In genomic region chr17:17409601-17410000, GRCm38 (mm10) we compare ENCODE assay signal across 10 mouse cellular contexts. TPM values are rescaled to one million over a fixed set of nuclear protein-coding genes. Genes with fewer than 3 reads are reported as not detected.
DNase-seq lines count a peak whose midpoint lies in the region; ATAC-seq lines count a peak whose summit lies in the region.
"Had no signal": no experiment of that assay in that cellular context is flagged by ENCODE, and none has a peak within 500 bp of the region (broad histone marks: within the 10 kb centered on the region; RNA-seq: fewer than 3 reads in every experiment).

No protein-coding gene starts in this region.

- DNase-seq in hindbrain, embryonic 10.5 days (ENCODE audit: low spot score): peak; percentile 64
- peak; percentile 48 for DNase-seq in ZHBTc4 (ENCODE audit: low read depth, low spot score)
- DNase-seq in forelimb bud, embryonic 11.5 days (ENCODE audit: low read depth, low spot score): peak; percentile 57
- DNase-seq in thymus, postnatal 4 days: no peak
- DNase-seq in heart, adult 9 months (ENCODE audit: low spot score in 2 of 2): no peak
- DNase-seq in adrenal gland, adult 18-20 months (ENCODE audit: low spot score in 2 of 2): no peak
- DNase-seq: kidney, postnatal 10 days had no signal

- H3K4me1 ChIP-seq in hindbrain, embryonic 10.5 days (replicated peaks): peaks cover 42% of the 10 kb centered on the region
- H3K4me1 ChIP-seq in hindbrain, embryonic 13.5 days (replicated peaks): peaks cover 8% of the 10 kb centered on the region
- H3K4me1 ChIP-seq in midbrain, embryonic 12.5 days: peaks cover 34% of the 10 kb centered on the region

- H3K27me3 ChIP-seq in hindbrain, embryonic 10.5 days (ENCODE audit: insufficient read depth, poor library complexity, severe bottlenecking): no peaks in the 10 kb centered on the region
- H3K27me3 ChIP-seq in hindbrain, embryonic 13.5 days: no peaks in the 10 kb centered on the region
- H3K27me3 ChIP-seq in midbrain, embryonic 12.5 days: no peaks in the 10 kb centered on the region

- H3K27ac ChIP-seq in hindbrain, embryonic 10.5 days: peak overlapping the region; percentile 79
- H3K27ac ChIP-seq in hindbrain, embryonic 13.5 days: no peak overlapping the region; the same call in 1 of the 2 replicates
- H3K27ac ChIP-seq in midbrain, embryonic 12.5 days (replicated peaks): peak overlapping the region; percentile 70

- no peak overlapping the region for H3K4me2 ChIP-seq in hindbrain, embryonic 13.5 days
- no peak overlapping the region for H3K4me2 ChIP-seq in midbrain, embryonic 12.5 days (replicated peaks)

- peaks cover 12% of the 10 kb centered on the region; the same call in 1 of the 2 replicates for H3K36me3 ChIP-seq in hindbrain, embryonic 10.5 days
- H3K36me3 ChIP-seq in hindbrain, embryonic 13.5 days: no peaks in the 10 kb centered on the region; the same call in 1 of the 2 replicates
- H3K36me3 ChIP-seq in midbrain, embryonic 12.5 days: no peaks in the 10 kb centered on the region

- 4% methylated on average over 2 of the region's 2 CpGs for WGBS in hindbrain, embryonic 10.5 days
- 3% methylated on average over 2 of the region's 2 CpGs for WGBS in hindbrain, embryonic 13.5 days
- WGBS in midbrain, embryonic 12.5 days: 6% methylated on average over 2 of the region's 2 CpGs

- no peak overlapping the region for H3K4me3 ChIP-seq in hindbrain, embryonic 10.5 days
- no peak overlapping the region for H3K4me3 ChIP-seq in hindbrain, embryonic 13.5 days
- H3K4me3 ChIP-seq in midbrain, embryonic 12.5 days: no peak overlapping the region

- no peaks in the 10 kb centered on the region for H3K9me3 ChIP-seq in hindbrain, embryonic 10.5 days
- no peaks in the 10 kb centered on the region for H3K9me3 ChIP-seq in hindbrain, embryonic 13.5 days
- no peaks in the 10 kb centered on the region for H3K9me3 ChIP-seq in midbrain, embryonic 12.5 days

- no peak overlapping the region for H3K9ac ChIP-seq in hindbrain, embryonic 13.5 days
- H3K9ac ChIP-seq in midbrain, embryonic 12.5 days (replicated peaks): no peak overlapping the region

- no peak for ATAC-seq in hindbrain, embryonic 13.5 days (ENCODE audit: low FRiP score)
- ATAC-seq in midbrain, embryonic 12.5 days (ENCODE audit: low FRiP score, low read depth): peak; percentile 57

RNA-seq across cellular contexts. Expression of gene Lix1, which starts 7.1 kb away (rescaled TPM):
- 31.6 and 55.2 TPM in 2 replicates for polyA plus RNA-seq in hindbrain, embryonic 10.5 days (2016; fragmentation: Nextera tagmentation; extraction: Ambion mirVana)
- 9.3 and 12.4 TPM in 2 replicates for polyA plus RNA-seq in hindbrain, embryonic 13.5 days (2015; fragmentation: Nextera tagmentation; extraction: Ambion mirVana)
- 48.8 TPM in 2 replicates for polyA plus RNA-seq in midbrain, embryonic 12.5 days (2016; fragmentation: Nextera tagmentation; extraction: Ambion mirVana)
- total RNA-seq in adrenal gland, adult 18-20 months (2021): 1 to 10 TPM; 6.9 to 8.2 TPM
- total RNA-seq: megakaryocyte progenitor cell, adult 5-6 weeks had no signal

RNA-seq across cellular contexts. Expression of gene Riok2, which starts 35.5 kb away (rescaled TPM):
- polyA plus RNA-seq in hindbrain, embryonic 10.5 days (2016; fragmentation: Nextera tagmentation; extraction: Ambion mirVana): 25.9 and 26.4 TPM in 2 replicates
- polyA plus RNA-seq in hindbrain, embryonic 13.5 days (2015; fragmentation: Nextera tagmentation; extraction: Ambion mirVana): 24.5 and 26.8 TPM in 2 replicates
- 30.3 and 32.2 TPM in 2 replicates for polyA plus RNA-seq in midbrain, embryonic 12.5 days (2016; fragmentation: Nextera tagmentation; extraction: Ambion mirVana)
- total RNA-seq in adrenal gland, adult 18-20 months (2021): 10 to 100 TPM; 25.6 to 39.4 TPM

Comparison
In these comparisons a context has a peak if more than half of its experiments do, and no peak if none do; other contexts are left out.
1. DNase-seq: peak in hindbrain, embryonic 10.5 days (single experiment), ZHBTc4 (single experiment) and forelimb bud, embryonic 11.5 days (single experiment); none in thymus, postnatal 4 days (single experiment), heart, adult 9 months (0 of 2) and adrenal gland, adult 18-20 months (0 of 2).